Mouse (Mus musculus) ES-E14 (cell line): Measurements from ENCODE around the gene Mta2. TPM values are rescaled to one million over a fixed set of nuclear protein-coding genes. Genes with fewer than 3 reads are reported as not detected.

Experiments used
- DNase-seq: peaks from one replicate; pipeline ENCODE4 v3.0.0-alpha.2; 2013; ENCODE audit warnings: low read depth, low spot score
- H3K27ac ChIP-seq: 2 replicates; pipeline ENCODE4 v1.5.1; 2012; ENCODE audit warnings: low read depth, mild to moderate bottlenecking, low read length, moderate library complexity, mixed read lengths; ENCODE audit not compliant: poor library complexity, insufficient read depth, severe bottlenecking
- H3K36me3 ChIP-seq: 2 replicates; pipeline ENCODE4 v1.6.1; 2012; ENCODE audit warnings: mild to moderate bottlenecking, low read length, moderate library complexity, mixed read lengths; ENCODE audit not compliant: control insufficient read depth, poor library complexity, insufficient read depth, severe bottlenecking
- H3K4me1 ChIP-seq, 2 experiments: fragments of 150-350 bp in 1 of 2; sonication (generic) in 1 of 2; 2 replicates each; pipeline ENCODE4 v1.6.1; 2012; ENCODE audit warnings: low read length in 2 of 2, mild to moderate bottlenecking in 1 of 2, mixed read lengths in 1 of 2; ENCODE audit not compliant: control insufficient read depth in 2 of 2, insufficient read depth in 2 of 2, poor library complexity in 1 of 2
- H3K4me3 ChIP-seq, 2 experiments: fragments of 150-350 bp in 1 of 2; sonication (generic) in 1 of 2; 2 replicates each; pipeline ENCODE4 v1.5.1; 2012; ENCODE audit warnings: low read length in 2 of 2, low read depth in 1 of 2, mild to moderate bottlenecking in 1 of 2, mixed read lengths in 1 of 2; ENCODE audit not compliant: insufficient read depth in 1 of 2, poor library complexity in 1 of 2, severe bottlenecking in 1 of 2
- H3K9ac ChIP-seq: 2 replicates; pipeline ENCODE4 v1.6.1; 2012; ENCODE audit warnings: low read depth, mild to moderate bottlenecking, low read length, mixed read lengths; ENCODE audit not compliant: poor library complexity, insufficient read depth, severe bottlenecking
- H3K9me3 ChIP-seq: fragments of 150-350 bp; sonication (generic); 2 replicates; pipeline ENCODE4 v1.6.1; 2012; ENCODE audit warnings: low read depth, mild to moderate bottlenecking, low read length; ENCODE audit not compliant: control insufficient read depth, insufficient read depth
- CHD2 ChIP-seq: IDR thresholded peaks from 2 replicates; pipeline ENCODE4 v1.6.1; 2014; ENCODE audit warnings: mild to moderate bottlenecking, low read depth, low read length, inconsistent platforms
- HCFC1 ChIP-seq: IDR thresholded peaks from 2 replicates; pipeline ENCODE4 v1.6.1; 2012; ENCODE audit warnings: low read length, inconsistent platforms, borderline replicate concordance; ENCODE audit not compliant: insufficient read depth
- MAFK ChIP-seq: IDR thresholded peaks from 2 replicates; pipeline ENCODE4 v1.6.1; 2014; ENCODE audit warnings: mild to moderate bottlenecking, low read depth, low read length, inconsistent platforms; ENCODE audit not compliant: insufficient read depth
- ZC3H11A ChIP-seq: IDR thresholded peaks from 2 replicates; pipeline ENCODE4 v1.6.1; 2012; ENCODE audit warnings: low read depth, mild to moderate bottlenecking, inconsistent platforms, low read length, borderline replicate concordance
- ZNF384 ChIP-seq: IDR thresholded peaks from 2 replicates; pipeline ENCODE4 v1.6.1; 2012; ENCODE audit warnings: low read depth, low read length, inconsistent platforms
- in situ Hi-C, 2 experiments: fragments of 600-800 bp; cut with MboI; formaldehyde crosslinking; loops; one replicate each; pipeline ENCODE4 v1.15.1; 2025; ENCODE audit warnings: low sequenced_read_pairs in 2 of 2, inconsistent platforms in 1 of 2; ENCODE audit not compliant: unreplicated experiment in 2 of 2
- total RNA-seq: library from RNA; depleted of rRNA; stranded (reverse); fragments of 300-350 nt; gene quantifications from 2 replicates; pipeline ENCODE4 v1.2.3, GENCODE M21; 2012

Gene Mta2
- total RNA-seq, 1 experiment: 92.9 TPM

DNA sequence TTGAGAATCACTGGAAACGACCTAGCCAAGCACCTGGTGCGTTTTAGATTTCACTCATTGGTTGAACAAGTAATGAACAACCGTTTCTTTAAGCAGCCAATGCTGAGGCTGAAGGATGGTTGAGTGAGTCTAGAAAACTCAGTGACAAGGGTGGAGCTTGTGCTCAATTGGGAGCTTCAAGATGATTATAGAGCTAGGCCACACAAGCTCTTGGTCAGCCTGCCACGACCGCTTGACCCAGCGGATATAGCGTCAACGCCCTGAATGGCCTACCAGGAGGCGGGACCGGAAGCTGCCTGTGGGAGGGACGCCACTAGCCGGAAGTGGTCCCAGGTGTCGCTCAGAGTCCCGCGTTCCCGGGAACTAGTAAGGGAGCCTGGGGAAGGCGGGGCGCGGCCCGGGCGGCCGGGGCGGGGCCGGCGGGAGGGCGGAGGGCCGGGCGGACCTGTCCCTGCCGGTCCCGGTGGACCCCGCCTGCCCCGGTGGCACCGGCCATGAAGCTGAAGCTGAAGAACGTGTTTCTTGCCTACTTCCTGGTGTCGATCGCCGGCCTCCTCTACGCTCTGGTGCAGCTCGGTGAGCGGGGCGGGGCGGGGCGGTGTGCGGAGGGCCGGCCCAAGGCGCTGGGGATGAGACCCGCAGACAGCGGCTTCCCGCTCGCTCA, 21.5 kb upstream of the Mta2 start, which contains the start of gene B3gat3:
Gene B3gat3 (plus strand): TSS at position 302 of the 664 bp plus-strand sequence.
- H3K4me3 ChIP-seq: peak within 1 kb of the TSS; percentile 94 to 96
- peaks cover 0 to 3% of the 10 kb centered on the region in 2 experiments; a peak in 1 of 4 replicates for H3K4me1 ChIP-seq
- peak within 1 kb of the TSS; percentile 88 for H3K9ac ChIP-seq
- H3K36me3 ChIP-seq: peaks cover 6% of the 10 kb centered on the region
- TF ChIP-seq ZNF384 (no peak), MAFK (no peak)
- in situ Hi-C loops: loop anchor here in 1 of 2 experiments (25.0 kb wide), 1 partner anchor 1692 kb away; the partner anchor contains the start of genes Ddb1 and Tkfc
- no peaks in the 10 kb centered on the region for H3K9me3 ChIP-seq
- peak; percentile 89 for DNase-seq
- peak within 1 kb of the TSS; percentile 68 for H3K27ac ChIP-seq

DNA sequence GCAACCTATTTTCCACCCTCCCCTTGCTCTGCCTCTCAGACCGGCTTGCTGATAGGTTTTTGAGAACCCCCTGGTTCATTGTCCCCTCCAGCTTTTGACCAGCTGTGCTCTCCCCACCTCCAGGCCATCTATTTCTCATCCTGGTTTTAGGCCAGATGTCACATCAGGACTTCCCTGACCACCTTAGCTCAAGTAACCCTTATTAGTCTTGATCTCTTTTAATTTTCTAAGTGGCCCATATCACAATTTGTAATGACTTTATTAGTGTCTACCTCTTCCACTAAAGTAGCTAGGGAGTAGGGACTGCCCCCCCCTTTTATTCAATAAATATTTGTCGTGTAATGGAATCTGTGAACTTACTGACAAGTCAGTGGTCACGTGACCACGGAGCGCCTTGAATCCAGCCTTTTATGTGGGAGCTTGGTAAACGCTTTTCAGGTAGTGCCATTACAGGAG, 20.8 kb upstream of the Mta2 start:
- in situ Hi-C loops: loop anchor here in 1 of 2 experiments (25.0 kb wide), 1 partner anchor 1691 kb away; the partner anchor contains the start of genes Ddb1 and Tkfc
- H3K4me3 ChIP-seq: peak overlapping the region; percentile 94 to 96
- no peak for TF ChIP-seq ZNF384
- no peak for TF ChIP-seq MAFK
- no peak for TF ChIP-seq HCFC1
- TF ChIP-seq CHD2: no peak
- TF ChIP-seq ZC3H11A: 0 out of 2 replicates have a peak, but pooled peaks have one; percentile 1
- peak overlapping the region; percentile 68; the same call in 1 of the 2 replicates for H3K27ac ChIP-seq
- H3K4me1 ChIP-seq: peaks cover 0 to 3% of the 10 kb centered on the region in 2 experiments; a peak in 1 of 4 replicates
- H3K9ac ChIP-seq: peak overlapping the region; percentile 88
- no peaks in the 10 kb centered on the region for H3K9me3 ChIP-seq
- no peaks in the 10 kb centered on the region; the same call in 1 of the 2 replicates for H3K36me3 ChIP-seq
- DNase-seq: no peak

DNA sequence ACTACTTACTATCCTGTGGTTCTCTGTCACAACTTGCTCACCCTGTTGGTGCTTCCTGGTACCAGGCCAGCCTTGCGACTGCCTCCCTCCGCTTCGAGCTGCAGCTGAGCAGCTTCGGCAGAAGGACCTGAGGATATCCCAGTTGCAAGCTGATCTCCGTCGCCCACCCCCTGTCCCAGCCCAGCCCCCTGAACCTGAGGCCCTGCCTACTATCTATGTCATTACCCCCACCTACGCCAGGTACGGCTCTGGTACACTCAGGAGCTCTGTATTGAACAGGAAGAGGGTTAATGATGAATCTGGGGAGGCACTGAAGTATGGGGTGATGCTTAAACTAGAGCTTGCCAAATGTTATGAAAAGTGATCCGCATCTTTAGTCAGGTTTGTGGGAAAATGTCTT, 19.9 kb upstream of the Mta2 start:
- TF ChIP-seq ZNF384 (no peak), HCFC1 (no peak), MAFK (no peak), CHD2 (no peak), ZC3H11A (no peak)
- in situ Hi-C loops: loop anchor here in 1 of 2 experiments (25.0 kb wide), 1 partner anchor 1691 kb away; the partner anchor contains the start of genes Ddb1 and Tkfc
- DNase-seq: no peak
- Histone ChIP-seq H3K36me3 (no peaks in the 10 kb centered on the region), H3K4me3 (no peak overlapping the region), H3K27ac (no peak overlapping the region), H3K9ac (0 out of 2 replicates have a peak overlapping the region, but pooled peaks have one; percentile 1), H3K9me3 (no peaks in the 10 kb centered on the region), H3K4me1 (peaks cover 0 to 3% of the 10 kb centered on the region in 2 experiments; a peak in 1 of 4 replicates)

DNA sequence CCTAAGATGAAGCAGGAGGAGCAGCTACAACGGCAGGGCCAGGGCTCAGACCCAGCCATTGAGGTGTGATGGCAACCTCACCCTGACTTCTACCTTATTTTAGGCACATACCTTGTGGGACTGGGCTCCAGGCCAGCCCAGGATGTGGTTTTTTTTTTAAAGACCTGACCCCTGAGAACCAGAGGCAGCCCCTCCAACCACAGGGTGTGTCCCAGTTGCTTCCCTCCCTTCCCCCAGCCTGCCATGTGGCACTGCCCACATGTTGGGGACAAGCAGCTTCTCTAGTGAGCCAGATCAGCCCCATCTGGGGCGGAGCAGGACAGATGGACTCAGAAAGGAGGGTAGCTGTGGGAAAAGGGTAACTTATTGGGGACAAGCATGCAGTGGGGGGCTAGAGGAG, 14.9 kb upstream of the Mta2 start:
- H3K4me3 ChIP-seq: no peak overlapping the region
- no peak for DNase-seq
- H3K4me1 ChIP-seq: peaks cover 0 to 8% of the 10 kb centered on the region in 2 experiments; a peak in 1 of 4 replicates
- no peak overlapping the region for H3K27ac ChIP-seq
- no peaks in the 10 kb centered on the region; the same call in 1 of the 2 replicates for H3K36me3 ChIP-seq
- TF ChIP-seq ZC3H11A (no peak), ZNF384 (no peak), CHD2 (no peak), HCFC1 (no peak), MAFK (no peak)
- no peaks in the 10 kb centered on the region for H3K9me3 ChIP-seq
- in situ Hi-C loops: no loop called here
- no peak overlapping the region for H3K9ac ChIP-seq
